Mouse (Mus musculus): ENCODE measurements around the gene Myo15b.
"Not testable (repeated sequence)": the region's sequence is repeated elsewhere in the genome, so short reads cannot be mapped to it uniquely, and the experiment has no call there.

Gene Myo15b

GRCm38 (mm10) chr11:115830550-115831325 is 27.5 kb upstream of the Myo15b start:
- intact Hi-C loops (cut with DNase I), result no loop called here

- intact Hi-C loops (cut with DNase I), result no loop called here
Observed at GRCm38 (mm10) chr11:115831518-115831917, 26.7 kb upstream of the Myo15b start.

- intact Hi-C loops (cut with DNase I), result no loop called here
Observed at GRCm38 (mm10) chr11:115832064-115832463, 26.1 kb upstream of the Myo15b start.

- intact Hi-C loops (cut with DNase I), result no loop called here
Observed at GRCm38 (mm10) chr11:115832523-115832922, 25.7 kb upstream of the Myo15b start.

GRCm38 (mm10) chr11:115833021-115833513 is 25.1 kb upstream of the Myo15b start:
- intact Hi-C loops (cut with DNase I), result no loop called here

- intact Hi-C loops (cut with DNase I), result no loop called here
Observed at GRCm38 (mm10) chr11:115834033-115834432, 24.2 kb upstream of the Myo15b start.

- intact Hi-C loops (cut with DNase I), result no loop called here
Observed at GRCm38 (mm10) chr11:115836656-115837395, 21.4 kb upstream of the Myo15b start.

- intact Hi-C loops (cut with DNase I), result no loop called here
Observed at GRCm38 (mm10) chr11:115837606-115838345, 20.4 kb upstream of the Myo15b start.

- intact Hi-C loops (cut with DNase I), result no loop called here
Observed at GRCm38 (mm10) chr11:115838895-115839311, 19.3 kb upstream of the Myo15b start.

- intact Hi-C loops (cut with DNase I), result no loop called here
Observed at GRCm38 (mm10) chr11:115839732-115840131, 18.5 kb upstream of the Myo15b start.

GRCm38 (mm10) chr11:115841044-115841443 is 17.2 kb upstream of the Myo15b start:
- intact Hi-C loops (cut with DNase I), result no loop called here

GRCm38 (mm10) chr11:115841961-115842550 is 16.1 kb upstream of the Myo15b start:
- intact Hi-C loops (cut with DNase I), result no loop called here

GRCm38 (mm10) chr11:115843141-115843890 is 14.9 kb upstream of the Myo15b start:
- intact Hi-C loops (cut with DNase I), result no loop called here

GRCm38 (mm10) chr11:115843891-115844239 is 14.3 kb upstream of the Myo15b start:
- intact Hi-C loops (cut with DNase I), result no loop called here

- intact Hi-C loops (cut with DNase I), result no loop called here
Observed at GRCm38 (mm10) chr11:115844240-115844639, 14.0 kb upstream of the Myo15b start.

- intact Hi-C loops (cut with DNase I), result no loop called here
Observed at GRCm38 (mm10) chr11:115845819-115846218, 12.4 kb upstream of the Myo15b start.

GRCm38 (mm10) chr11:115854674-115855073 is 3.5 kb upstream of the Myo15b start:
- intact Hi-C loops (cut with DNase I), result no loop called here

GRCm38 (mm10) chr11:115857146-115857545 is 1.1 kb upstream of the Myo15b start:
- intact Hi-C loops (cut with DNase I), result not testable (repeated sequence)

GRCm38 (mm10) chr11:115857936-115858335 is 270 bp upstream of the Myo15b start:
- intact Hi-C loops (cut with DNase I), result no loop called here

GRCm38 (mm10) chr11:115859143-115859945 is 1.1 kb downstream of the Myo15b start:
- intact Hi-C loops (cut with DNase I), result no loop called here

Measured in adrenal gland (tissue).